Mouse (Mus musculus) lung, embryonic 14.5 days (tissue): ENCODE results near the gene Pid1. TPM values are rescaled to one million over a fixed set of nuclear protein-coding genes. Genes with fewer than 3 reads are reported as not detected.

Source experiments
- ATAC-seq: fragments of 200-750 bp; cut with Nextera tagmentation; 2 replicates; pipeline ENCODE4 v1.8.0; 2017; ENCODE audit warnings: mild to moderate bottlenecking, moderate TSS enrichment, moderate library complexity; ENCODE audit not compliant: insufficient read depth
- DNase-seq: peaks from one replicate; pipeline ENCODE4 v3.0.0-alpha.2; 2015
- H3K27ac ChIP-seq: fragments of 300-500 bp; sonication (generic); 2 replicates; pipeline ENCODE4 v1.5.1; 2014; ENCODE audit warnings: low read depth, mild to moderate bottlenecking, moderate library complexity
- H3K27me3 ChIP-seq: fragments of 300-500 bp; sonication (generic); 2 replicates; pipeline ENCODE4 v1.6.1; 2014; ENCODE audit warnings: low read length, control low read depth; ENCODE audit not compliant: insufficient read depth
- H3K36me3 ChIP-seq: fragments of 300-500 bp; sonication (generic); 2 replicates; pipeline ENCODE4 v1.6.1; 2014; ENCODE audit warnings: control low read depth; ENCODE audit not compliant: insufficient read depth
- H3K4me1 ChIP-seq: fragments of 300-500 bp; sonication (generic); 2 replicates; pipeline ENCODE4 v1.6.1; 2014; ENCODE audit warnings: antibody characterized with exemption, control low read depth; ENCODE audit not compliant: insufficient read depth
- H3K4me2 ChIP-seq: fragments of 300-500 bp; sonication (generic); 2 replicates; pipeline ENCODE4 v1.6.1; 2014; ENCODE audit warnings: mild to moderate bottlenecking
- H3K4me3 ChIP-seq: fragments of 300-500 bp; sonication (generic); 2 replicates; pipeline ENCODE4 v1.5.1; 2014; ENCODE audit warnings: low read depth, low read length
- H3K9ac ChIP-seq: fragments of 300-500 bp; sonication (generic); 2 replicates; pipeline ENCODE4 v1.6.1; 2014
- H3K9me3 ChIP-seq: fragments of 300-500 bp; sonication (generic); 2 replicates; pipeline ENCODE4 v1.6.1; 2016; ENCODE audit warnings: low read depth, low read length, control low read depth
- CTCF ChIP-seq: IDR thresholded peaks from 2 replicates; pipeline ENCODE4 v1.5.1; 2016; ENCODE audit warnings: antibody characterized with exemption, low read depth
- WGBS: fragments of 180-500 bp; shearing (Covaris S2); extraction: QIAGEN DNeasy Blood & Tissue Kit; methylation state at CpG from one replicate; pipeline ENCODE4 v1.1.7; 2014; 5-methylcytosine and 5-hydroxymethylcytosine counted together
- polyA plus RNA-seq: library from polyadenylated mRNA; unstranded; fragments of >200 nt; fragmentation: Nextera tagmentation; extraction: Ambion mirVana; gene quantifications from 2 replicates; pipeline ENCODE4 v1.2.1, GENCODE M21; 2014

The Pid1 gene
- polyA plus RNA-seq, 1 experiment from 2014 or later: 4.9 TPM

DNA sequence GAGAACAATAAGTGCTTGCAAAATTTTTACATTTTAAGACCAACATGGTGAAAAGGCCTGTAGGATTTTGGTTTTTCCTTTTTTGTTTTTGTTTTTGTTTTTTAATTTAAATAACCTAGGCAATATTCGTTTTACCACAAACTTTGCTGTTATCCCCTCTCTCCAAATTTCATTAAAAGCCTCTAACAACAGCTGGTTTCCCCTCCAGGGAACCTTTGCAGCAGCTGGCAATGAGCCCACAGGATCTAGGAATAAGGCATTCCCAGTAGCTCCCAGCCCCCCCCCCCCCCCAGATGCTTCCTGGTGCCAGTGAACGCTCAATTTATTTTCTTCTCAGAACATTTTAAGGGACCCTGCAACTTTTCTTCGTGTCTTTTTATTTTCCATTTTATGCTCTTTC is 38.7 kb downstream of the Pid1 start:
- Histone ChIP-seq H3K36me3 (no peaks in the 10 kb centered on the region), H3K4me2 (no peak overlapping the region), H3K27ac (no peak overlapping the region), H3K4me3 (no peak overlapping the region), H3K4me1 (no peaks in the 10 kb centered on the region; the same call in 1 of the 2 replicates), H3K9ac (no peak overlapping the region), H3K27me3 (no peaks in the 10 kb centered on the region), H3K9me3 (no peaks in the 10 kb centered on the region)
- DNase-seq (peak; percentile 70), ATAC-seq (no peak)
- no peak for TF ChIP-seq CTCF
- WGBS: 24% methylated on average over 3 of the region's 3 CpGs

DNA sequence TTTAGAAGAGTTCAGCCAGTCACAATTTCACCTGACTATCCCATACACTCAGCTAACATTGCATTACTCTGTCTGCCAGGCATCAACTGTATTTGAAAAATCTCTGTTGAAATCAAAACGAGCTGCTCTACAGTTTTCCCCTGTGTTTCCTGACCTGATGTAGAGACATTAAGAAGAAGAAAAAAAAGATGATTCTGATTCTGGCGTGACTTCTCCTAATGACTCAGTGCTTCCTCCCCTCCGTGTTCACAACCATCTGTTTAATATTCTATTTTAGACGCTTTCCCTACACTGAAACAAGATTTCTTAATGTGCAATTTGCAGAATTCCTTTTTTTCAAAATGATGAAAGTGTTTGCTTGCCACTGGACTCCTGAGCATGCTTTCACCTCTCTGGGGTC is 42.7 kb downstream of the Pid1 start:
- no peaks in the 10 kb centered on the region for H3K27me3 ChIP-seq
- DNase-seq (no peak), ATAC-seq (no peak)
- H3K4me2 ChIP-seq: no peak overlapping the region
- H3K4me1 ChIP-seq: no peaks in the 10 kb centered on the region; the same call in 1 of the 2 replicates
- no peaks in the 10 kb centered on the region for H3K36me3 ChIP-seq
- H3K4me3 ChIP-seq: no peak overlapping the region
- no peak for TF ChIP-seq CTCF
- no peak overlapping the region for H3K27ac ChIP-seq
- 57% methylated on average over 4 of the region's 4 CpGs for WGBS
- no peak overlapping the region for H3K9ac ChIP-seq
- no peaks in the 10 kb centered on the region for H3K9me3 ChIP-seq

DNA sequence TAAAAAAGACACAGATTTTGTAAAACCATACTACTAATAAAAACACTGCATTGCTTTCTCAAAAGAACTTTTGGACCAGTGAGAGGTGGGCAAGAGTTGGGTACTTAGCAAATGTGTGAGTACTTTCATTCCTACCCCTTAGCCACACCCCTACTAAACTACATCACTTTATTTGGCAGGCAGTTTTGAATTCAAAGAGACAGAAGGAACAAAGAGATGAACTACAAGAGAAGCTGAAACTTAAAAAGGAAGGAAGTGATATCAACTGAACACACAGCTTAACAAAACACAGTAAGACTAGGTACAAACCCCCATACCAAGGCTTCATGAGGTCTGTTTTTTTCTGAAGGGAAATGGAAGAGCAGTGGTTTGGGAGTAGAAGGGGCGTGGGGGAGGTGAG is 45.4 kb downstream of the Pid1 start:
- Histone ChIP-seq H3K4me2 (no peak overlapping the region), H3K27me3 (no peaks in the 10 kb centered on the region), H3K9ac (no peak overlapping the region), H3K4me3 (no peak overlapping the region), H3K27ac (no peak overlapping the region), H3K36me3 (no peaks in the 10 kb centered on the region), H3K9me3 (no peaks in the 10 kb centered on the region), H3K4me1 (no peaks in the 10 kb centered on the region)
- WGBS: 50% methylated on average over 1 of the region's 1 CpGs
- ATAC-seq (no peak), DNase-seq (no peak)
- no peak for TF ChIP-seq CTCF

DNA sequence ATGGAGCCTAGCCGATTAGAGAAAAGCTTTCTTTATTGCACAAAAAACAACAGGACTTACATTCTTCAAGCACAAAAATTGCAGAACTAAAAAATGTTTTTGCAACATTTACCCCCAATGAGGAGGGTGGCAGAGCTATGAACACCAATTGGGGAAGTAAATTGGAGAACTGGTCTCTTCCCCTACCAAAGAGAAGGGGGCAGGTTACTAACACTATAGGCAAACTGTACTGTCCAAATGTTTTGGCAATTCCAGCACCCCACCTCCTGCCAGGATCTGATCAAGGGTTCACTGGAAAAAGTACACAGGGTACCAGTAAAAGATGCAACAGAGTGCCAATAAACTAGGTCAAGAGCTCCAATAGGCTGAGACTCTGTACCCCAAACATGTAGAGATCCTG is 46.2 kb downstream of the Pid1 start:
- DNase-seq (no peak), ATAC-seq (no peak)
- no peaks in the 10 kb centered on the region for H3K36me3 ChIP-seq
- no peak for TF ChIP-seq CTCF
- H3K9me3 ChIP-seq: no peaks in the 10 kb centered on the region
- no peak overlapping the region for H3K4me3 ChIP-seq
- H3K27me3 ChIP-seq: no peaks in the 10 kb centered on the region
- no peak overlapping the region for H3K4me2 ChIP-seq
- no peak overlapping the region for H3K9ac ChIP-seq
- 89% methylated on average over 1 of the region's 1 CpGs for WGBS
- no peaks in the 10 kb centered on the region for H3K4me1 ChIP-seq
- H3K27ac ChIP-seq: no peak overlapping the region

DNA sequence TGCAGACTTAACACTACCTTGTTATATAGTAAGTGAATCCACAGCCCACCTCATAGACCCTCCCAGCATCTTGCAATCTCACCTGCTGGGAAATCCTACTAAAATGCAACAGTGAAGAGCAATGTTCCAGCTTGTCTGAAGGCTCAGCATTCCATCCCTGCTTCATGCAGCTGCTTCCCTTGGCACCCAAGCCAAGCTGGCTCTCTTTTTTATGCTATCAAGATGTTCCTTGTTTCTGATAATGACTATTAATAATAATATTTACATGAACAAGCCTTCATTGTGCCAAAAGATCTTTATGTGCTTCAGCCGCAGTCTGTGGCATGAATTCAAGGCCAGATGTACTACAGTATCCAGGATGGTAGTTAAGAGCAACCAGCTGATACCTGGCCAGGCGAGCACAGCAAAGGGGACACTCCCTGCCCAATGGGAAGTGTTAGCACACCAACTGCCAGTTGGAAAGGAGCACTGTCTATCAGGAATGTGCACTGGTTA is 54.0 kb downstream of the Pid1 start:
- ATAC-seq: no peak
- Histone ChIP-seq H3K4me1 (no peaks in the 10 kb centered on the region), H3K27ac (no peak overlapping the region), H3K4me3 (no peak overlapping the region), H3K9ac (no peak overlapping the region), H3K9me3 (no peaks in the 10 kb centered on the region), H3K36me3 (no peaks in the 10 kb centered on the region), H3K4me2 (no peak overlapping the region), H3K27me3 (no peaks in the 10 kb centered on the region)
- no peak for TF ChIP-seq CTCF
- no peak for DNase-seq
- 65% methylated on average over 2 of the region's 2 CpGs for WGBS

DNA sequence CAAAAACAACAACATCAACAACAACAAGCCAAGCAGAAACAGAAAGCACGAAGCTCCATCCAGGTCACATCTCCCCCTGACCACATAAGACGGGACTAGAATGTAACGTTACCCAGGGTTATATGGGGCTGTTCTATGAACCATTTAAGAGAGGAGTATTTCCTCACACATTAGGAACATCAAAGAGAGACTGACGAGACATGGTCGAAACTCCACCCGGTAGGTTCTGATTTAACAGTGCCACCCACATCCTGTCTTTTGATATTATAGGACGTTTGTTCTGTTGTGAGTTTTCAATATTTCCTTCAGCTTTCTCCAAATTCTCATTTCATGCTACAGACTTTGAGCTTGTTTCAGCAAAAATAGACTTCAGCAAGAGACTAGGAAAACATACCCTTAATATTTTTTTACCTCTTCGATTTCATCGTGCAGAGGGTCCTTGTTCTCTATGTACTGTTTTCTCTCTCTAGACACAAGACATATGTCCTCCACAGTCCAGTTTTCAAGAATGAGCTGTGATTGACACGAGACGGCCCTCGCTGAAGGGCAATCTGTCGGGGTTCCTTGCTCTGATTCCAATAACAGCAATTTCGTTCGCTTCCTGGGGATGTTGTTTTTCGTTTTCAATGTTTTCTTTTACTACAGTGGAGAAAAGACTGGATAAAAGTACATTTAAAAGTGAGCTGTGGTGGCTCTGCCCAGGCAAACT is 58.1 kb downstream of the Pid1 start:
- WGBS: 67% methylated on average over 16 of the region's 16 CpGs
- H3K4me2 ChIP-seq: no peak overlapping the region
- peak; percentile 31 for DNase-seq

DNA sequence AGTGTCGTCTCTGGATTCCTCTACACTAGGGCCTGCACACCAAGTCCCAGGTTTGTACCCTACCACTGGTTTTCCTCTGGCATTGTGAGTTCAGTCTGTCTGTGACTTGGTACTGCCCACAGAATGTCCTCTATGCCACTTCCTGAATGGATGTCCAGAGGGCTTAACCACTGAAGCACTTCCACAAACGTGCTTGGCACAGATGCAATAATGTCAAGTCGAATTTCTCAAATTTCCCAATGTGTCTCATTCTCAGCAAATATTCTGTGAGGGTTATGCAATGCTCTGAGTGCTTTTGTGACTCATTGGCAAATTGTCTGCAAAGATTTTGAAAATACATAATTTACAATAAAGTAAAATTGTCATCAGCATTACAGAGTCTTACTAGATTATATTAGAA is 61.2 kb downstream of the Pid1 start:
- no peak for ATAC-seq
- no peak for TF ChIP-seq CTCF
- Histone ChIP-seq H3K27ac (no peak overlapping the region), H3K4me1 (no peaks in the 10 kb centered on the region), H3K4me3 (no peak overlapping the region), H3K9ac (no peak overlapping the region), H3K9me3 (no peaks in the 10 kb centered on the region), H3K4me2 (no peak overlapping the region), H3K27me3 (no peaks in the 10 kb centered on the region), H3K36me3 (no peaks in the 10 kb centered on the region)
- DNase-seq: peak; percentile 39
- WGBS: 49% methylated on average over 3 of the region's 3 CpGs

More for the DNA sequence above, 58.1 kb downstream of the Pid1 start:
- H3K4me3 ChIP-seq: no peak overlapping the region
- H3K36me3 ChIP-seq: no peaks in the 10 kb centered on the region
- no peaks in the 10 kb centered on the region for H3K9me3 ChIP-seq
- no peaks in the 10 kb centered on the region for H3K4me1 ChIP-seq
- no peak for ATAC-seq
- no peak overlapping the region for H3K9ac ChIP-seq
- TF ChIP-seq CTCF: no peak
- H3K27me3 ChIP-seq: no peaks in the 10 kb centered on the region
- no peak overlapping the region for H3K27ac ChIP-seq
